Mouse (Mus musculus) cerebellum, adult 8-10 months (tissue): ENCODE measurements around the gene Dgke.
A peak's percentile ranks its signal among the peaks of the same experiment; 100 is the strongest.

Source experiments
- DNase-seq: peaks from one replicate; pipeline ENCODE4 v3.0.0; 2022

The Dgke gene

DNA sequence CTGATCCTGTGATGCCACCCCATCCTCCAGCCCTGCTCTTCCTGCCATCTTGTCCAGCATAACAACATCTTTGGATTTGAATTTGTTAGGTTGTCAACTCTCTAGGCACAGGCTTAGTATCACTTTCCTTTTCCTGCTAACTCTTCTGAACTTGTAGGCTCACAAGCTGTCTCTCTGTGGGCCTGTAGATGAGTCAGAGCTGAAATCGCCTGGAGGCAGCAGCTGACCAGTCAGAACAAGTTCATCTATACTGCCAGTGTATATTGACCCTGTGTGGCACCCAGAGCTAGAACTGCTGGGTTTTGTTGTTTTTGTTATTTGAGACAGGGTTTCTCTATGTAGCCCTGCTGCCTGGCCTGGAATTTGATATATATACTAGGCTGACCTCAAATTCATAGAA lies 35.5 kb downstream of the Dgke start:
- no peak for DNase-seq

DNA sequence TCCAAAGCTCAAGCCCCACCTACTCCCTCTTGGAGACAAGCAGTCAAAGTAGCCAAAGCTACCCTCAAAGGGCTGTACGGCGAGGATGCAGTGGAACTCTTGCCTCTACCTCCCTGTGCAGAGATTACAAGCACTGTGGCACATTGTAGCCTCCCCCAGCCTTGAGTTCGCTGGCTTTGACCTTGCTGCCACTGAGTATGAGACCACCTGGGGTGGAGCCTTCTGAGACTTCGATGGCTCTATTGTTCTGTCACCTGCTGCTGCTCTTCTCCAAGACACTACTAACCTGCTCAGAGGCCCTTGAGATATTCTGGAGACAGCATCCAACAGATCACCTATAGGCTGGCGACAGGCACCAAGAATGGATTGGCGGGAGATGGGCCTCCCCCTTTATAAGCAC lies 36.1 kb downstream of the Dgke start:
- DNase-seq, result no peak

GRCm38 (mm10) chr11:89028871-89029405 lies 37.7 kb downstream of the Dgke start:
- no peak for DNase-seq

- DNase-seq, result no peak
Measured at GRCm38 (mm10) chr11:89027955-89028361, 38.7 kb downstream of the Dgke start.

DNA sequence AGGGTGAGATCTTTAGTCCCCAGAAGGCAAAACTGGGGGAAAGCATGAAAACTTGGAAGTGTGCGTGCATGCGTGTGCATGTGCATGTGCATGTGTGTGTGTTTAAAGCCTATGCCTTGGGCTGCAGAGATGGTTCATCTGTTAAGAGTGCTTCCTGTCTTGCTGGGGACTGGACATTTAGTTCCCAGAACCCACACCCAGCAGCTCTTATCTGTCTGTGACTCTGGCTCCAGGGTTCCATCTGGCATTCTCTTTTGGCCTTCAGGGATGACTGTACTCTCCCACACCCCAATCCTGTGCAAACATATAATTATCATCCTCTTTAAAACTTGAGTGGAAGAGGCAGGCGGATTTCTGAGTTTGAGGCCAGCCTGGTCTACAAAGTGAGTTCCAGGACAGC lies 40.5 kb downstream of the Dgke start:
- DNase-seq, result no peak

DNA sequence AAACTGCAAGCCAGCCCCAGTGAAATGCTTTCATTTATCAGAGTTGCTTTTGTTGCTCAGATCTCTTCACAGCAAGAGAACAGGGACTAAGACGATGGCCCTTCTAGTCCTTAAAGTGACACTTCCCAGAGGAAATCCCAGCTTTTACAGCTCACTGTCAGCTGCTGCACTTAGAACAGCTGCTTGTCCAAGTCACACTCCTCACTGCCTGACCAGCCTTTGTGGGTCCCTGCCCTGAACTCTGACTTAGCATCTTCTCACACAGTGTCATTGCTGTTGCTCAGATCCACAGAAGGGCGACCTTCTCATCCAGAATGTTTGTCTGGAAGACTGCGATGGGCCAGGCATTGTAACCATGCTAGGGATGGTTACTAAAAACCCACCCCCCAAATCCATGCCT lies 41.0 kb downstream of the Dgke start:
- DNase-seq, result no peak

- peak; percentile 19 for DNase-seq
Measured at GRCm38 (mm10) chr11:89024181-89024881, 42.3 kb downstream of the Dgke start.

GRCm38 (mm10) chr11:89023477-89023876 lies 43.2 kb downstream of the Dgke start:
- DNase-seq, result no peak

GRCm38 (mm10) chr11:89022120-89022731 lies 44.4 kb downstream of the Dgke start:
- DNase-seq, result no peak

GRCm38 (mm10) chr11:89021687-89022086 lies 45.0 kb downstream of the Dgke start:
- no peak for DNase-seq

GRCm38 (mm10) chr11:89020681-89021305 lies 45.9 kb downstream of the Dgke start:
- DNase-seq, result no peak

DNA sequence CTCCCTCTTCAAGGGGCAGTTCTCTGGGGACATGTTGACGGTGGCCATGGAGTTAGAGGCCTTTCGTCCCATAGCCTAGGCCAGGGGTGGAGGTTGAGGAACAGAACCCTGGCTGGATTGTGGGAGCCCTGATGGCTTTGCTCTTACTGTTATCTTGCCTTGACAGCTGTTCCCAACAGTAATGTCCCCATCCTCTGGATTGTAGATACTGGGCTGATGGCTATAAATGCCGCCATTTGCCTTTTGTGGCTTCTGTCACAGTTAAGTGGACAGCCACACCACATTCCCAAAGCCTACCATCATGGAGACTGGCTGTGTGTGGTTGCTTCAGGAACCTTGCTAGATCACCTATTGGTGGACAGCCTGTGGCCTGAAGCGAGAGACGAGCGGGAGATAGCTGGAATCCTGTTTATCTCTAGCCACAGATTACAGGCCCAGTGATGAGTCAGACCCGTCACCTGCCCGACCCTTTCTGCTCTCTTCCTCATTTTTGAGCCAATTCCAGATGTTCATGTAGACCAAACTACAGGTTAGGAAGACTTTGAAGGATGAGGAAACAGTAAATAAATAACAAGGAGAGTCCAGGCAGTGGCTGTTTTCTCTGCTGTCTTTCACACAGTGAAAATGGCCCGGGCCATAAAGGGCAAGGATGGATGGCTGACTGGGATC lies 49.0 kb downstream of the Dgke start:
- DNase-seq, result no peak

DNA sequence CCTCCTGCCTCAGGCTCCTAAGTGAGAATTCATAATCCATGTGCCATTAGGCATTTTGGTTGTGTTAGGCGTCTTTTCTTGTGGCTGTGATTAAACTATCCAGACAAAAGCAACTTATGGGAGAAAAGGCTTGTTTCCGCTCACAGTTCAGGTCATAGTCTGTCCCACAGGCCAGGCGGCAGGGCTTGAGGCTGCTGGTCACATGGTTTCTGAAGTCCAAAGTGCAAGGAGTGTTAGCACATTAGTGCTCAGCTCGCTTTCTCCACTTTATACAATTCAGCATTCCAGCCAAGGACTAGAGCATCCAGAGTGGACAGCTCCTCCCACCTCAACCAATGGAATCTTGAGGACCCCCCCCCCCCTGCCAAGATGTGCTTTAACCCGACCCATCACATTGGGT lies 54.4 kb downstream of the Dgke start:
- no peak for DNase-seq

DNA sequence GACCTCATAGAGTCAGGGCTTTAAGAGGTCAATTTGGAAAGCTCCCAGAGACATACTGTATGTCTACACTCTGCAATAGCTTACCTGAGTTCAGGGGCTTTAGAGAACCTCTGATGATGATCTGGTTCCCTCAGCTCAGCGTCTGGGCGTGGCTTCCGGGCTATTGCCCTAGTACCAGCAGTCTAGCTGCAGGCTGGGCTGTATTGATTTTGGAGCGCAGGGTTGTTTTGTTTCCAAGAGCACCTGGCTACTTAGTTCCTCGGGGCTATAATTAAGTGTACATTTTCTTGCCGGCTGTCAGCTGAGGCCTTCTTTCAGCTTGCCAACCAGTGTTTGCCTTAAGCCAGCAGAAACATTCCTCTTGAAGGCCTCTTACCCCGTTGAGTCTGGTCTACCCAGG lies 57.2 kb downstream of the Dgke start:
- no peak for DNase-seq

- no peak for DNase-seq
Measured at GRCm38 (mm10) chr11:89009066-89009465, 57.6 kb downstream of the Dgke start.

DNA sequence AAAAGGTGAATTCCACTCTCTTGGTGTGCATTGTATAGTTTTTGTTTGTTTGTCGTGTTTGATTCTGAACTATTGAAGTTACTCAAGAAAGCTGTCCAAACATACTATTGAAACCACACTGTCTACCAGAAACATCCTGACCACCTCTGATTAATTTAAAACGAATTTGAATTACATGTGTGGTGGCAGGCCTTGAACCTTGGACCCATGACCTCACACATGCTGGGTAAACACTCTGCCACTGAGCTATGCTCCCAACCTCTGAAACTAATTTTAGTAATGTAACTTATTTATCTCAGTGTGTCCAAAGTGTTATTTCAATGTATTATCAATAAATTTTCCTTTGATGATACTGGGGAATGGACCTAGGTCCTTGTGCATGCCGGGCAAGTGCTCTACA lies 59.1 kb downstream of the Dgke start:
- no peak for DNase-seq

DNA sequence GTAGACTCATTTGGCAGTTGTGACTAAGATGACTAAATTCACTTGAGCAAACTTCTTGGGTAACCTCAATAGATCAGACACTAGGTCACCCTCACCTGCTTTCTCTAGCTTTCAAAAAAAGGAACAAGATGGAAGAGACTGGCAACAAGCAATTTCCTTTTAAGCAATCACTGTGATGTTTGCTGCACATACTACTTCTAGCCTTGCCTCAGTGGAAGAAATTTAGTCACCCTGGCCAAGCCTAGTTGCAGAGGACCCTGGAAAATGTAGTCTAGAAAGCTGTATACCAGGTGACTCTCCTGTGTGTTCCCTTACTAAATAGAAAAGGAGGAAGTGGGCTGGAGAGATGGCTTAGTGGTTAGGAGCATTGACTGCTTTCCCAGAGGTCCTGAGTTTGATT lies 60.2 kb downstream of the Dgke start:
- no peak for DNase-seq

DNA sequence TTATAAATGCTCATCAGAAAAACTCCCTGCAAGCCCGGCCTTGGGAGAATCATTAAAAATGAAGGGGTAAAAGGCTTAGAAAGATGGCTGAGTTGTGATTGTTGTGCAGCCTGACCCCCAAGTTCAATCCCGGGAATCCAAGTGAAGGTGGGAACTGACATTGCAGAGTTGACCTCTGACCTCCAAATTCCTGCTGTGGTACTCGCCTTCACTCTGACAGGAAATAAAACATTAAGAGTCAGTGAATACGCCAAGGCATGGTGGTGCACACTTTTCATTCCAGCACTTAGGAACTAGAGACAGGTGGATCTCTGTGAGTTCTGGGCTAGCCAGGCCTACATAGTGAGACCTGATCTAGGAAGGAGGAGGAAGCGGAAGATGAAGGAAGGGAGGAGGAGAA lies 61.2 kb downstream of the Dgke start:
- no peak for DNase-seq

DNA sequence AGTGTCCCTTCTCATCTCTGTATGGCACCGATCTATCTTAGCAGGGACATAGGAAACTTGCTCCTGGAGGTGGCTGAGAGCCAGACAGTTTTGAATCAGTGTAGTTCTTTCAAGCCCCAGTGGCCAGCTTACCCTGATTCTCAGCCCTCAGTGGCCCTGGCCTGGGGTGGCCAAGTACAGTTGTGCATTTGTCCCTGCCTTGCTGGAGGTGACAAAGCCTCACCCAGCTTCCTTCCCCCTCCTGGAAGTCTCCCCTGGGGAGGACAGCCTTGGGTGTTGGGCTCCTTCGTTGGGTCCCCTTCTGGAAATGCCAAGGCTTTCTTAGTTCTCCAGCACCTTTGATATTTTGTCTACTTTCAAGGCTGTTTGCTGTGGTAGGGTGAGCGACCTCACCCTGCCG lies 62.9 kb downstream of the Dgke start:
- no peak for DNase-seq

DNA sequence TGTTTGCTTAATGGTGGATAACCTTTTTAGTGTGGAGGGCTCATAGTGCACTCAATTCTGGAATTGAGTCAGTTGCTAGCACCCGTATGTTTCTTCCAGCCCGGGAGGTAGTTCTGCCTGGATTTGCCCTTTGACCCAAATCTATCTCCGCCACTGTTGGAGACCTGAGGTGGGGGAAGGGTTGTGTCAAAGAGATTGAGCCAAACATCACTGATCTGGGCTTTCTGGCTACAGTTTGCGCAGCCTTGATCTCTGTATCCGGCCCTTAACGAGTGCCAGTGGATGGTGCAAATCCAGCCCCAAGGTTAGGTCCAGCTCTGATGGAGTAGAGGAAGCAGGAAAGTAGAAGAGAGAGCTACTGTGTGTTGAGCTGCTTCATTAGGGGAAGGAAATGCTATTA lies 63.6 kb downstream of the Dgke start:
- DNase-seq, result no peak

GRCm38 (mm10) chr11:89002621-89003020 lies 64.0 kb downstream of the Dgke start:
- no peak for DNase-seq

DNA sequence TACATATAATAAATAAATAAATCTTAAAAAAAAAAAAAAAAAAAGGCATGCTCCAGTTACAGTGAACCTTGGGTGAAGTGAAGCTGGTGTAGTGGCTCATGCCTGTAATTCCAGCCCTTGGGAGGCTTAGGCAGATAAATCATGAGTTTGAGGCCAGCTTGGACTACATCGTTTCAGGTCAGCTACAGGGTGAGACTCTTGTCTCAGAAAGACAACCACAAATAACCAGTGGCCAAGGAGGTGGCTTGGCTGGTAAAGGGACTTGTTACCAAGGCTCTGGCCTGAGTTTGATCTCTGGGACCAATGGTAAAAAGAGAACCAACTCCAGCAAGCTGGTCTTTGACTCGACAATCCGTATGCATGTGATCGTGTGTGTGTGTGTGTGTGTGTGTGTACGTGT lies 64.6 kb downstream of the Dgke start:
- DNase-seq, result no peak

- DNase-seq, result no peak
Measured at GRCm38 (mm10) chr11:89001569-89001968, 65.1 kb downstream of the Dgke start.

DNA sequence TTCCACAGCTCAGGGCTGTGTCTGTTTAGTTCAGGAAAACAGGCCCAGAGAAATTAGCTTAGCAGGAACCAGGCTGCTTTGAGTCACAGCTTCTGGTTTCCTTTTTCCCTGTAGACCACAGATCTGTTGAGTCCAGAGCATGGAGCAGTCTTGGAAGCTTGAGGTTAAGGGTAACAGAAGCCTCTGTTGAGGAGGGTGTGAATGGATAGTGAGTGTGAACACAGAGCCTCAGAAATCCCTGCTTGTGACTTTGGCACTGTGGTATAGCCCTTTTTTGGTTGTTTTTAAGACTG lies 66.2 kb downstream of the Dgke start:
- DNase-seq, result no peak
